Mouse (Mus musculus): ENCODE results near the gene Zfp213. TPM values are rescaled to one million over a fixed set of nuclear protein-coding genes. Genes with fewer than 3 reads are reported as not detected.

Zfp213 gene
- polyA plus RNA-seq, 2 experiments: 3.7 to 4.1 TPM

DNA sequence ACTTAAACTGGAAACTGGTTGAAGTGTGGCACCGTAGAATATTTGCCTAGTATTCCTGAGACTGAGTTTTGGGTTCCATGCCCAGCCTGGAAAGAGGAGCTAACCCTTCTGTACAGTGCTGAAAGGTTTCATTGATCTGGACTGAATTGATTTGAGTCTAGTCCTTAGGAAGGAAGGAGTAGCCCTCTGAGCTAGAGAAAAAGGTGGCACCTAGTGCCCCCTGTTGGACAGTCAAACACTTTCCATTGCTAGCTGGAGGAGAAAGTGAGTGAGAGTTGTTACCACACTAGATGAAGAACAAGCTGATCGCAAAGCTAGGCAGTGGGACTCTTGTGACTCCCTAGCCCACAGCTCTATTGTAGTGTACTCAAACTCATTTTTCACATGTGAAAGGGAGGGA is 39.5 kb upstream of the Zfp213 start:
- no peak for ATAC-seq (ENCODE audit: insufficient read depth)
- H3K4me3 ChIP-seq (ENCODE audit: insufficient read depth in 1 of 2, low read depth in 2 of 2, low read length in 2 of 2): no peak overlapping the region
- 40% methylated on average over 2 of the region's 2 CpGs for WGBS (ENCODE audit: insufficient replicate concordance)

DNA sequence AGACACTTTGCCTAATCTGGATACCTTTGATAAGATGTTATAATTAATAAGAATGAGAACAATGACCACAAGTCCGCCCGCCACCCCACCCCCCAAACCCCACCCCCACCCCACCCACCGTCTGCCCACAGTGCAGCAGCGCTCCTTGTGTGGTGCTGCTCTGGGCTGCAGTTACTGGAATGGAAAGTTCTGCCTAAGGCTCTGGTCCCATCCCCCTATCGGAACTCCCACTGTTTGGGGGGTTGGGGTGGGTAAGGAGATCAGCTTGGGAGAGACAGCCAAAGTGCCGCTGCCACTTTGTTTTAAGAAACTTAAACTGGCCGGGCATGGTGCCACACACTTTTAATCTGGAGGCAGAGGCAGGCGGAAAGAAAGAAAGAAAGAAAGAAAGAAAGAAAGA is 39.0 kb upstream of the Zfp213 start:
- ATAC-seq (ENCODE audit: insufficient read depth) (no peak), DNase-seq (ENCODE audit: low read depth in 3 of 3, low spot score in 3 of 3) (no peak)
- no peak for TF ChIP-seq EP300 (IDR thresholded peaks at IDR 0.05; ENCODE audit: low read depth)
- no peak for TF ChIP-seq CTCF (IDR thresholded peaks at IDR 0.05; ENCODE audit: low read depth)
- 28% methylated on average over 8 of the region's 8 CpGs for WGBS (ENCODE audit: insufficient replicate concordance)
- Histone ChIP-seq H3K9me3 (ENCODE audit: control insufficient read depth, low read length) (no peaks in the 10 kb centered on the region), H3K4me1 (replicated peaks; ENCODE audit: control insufficient read depth in 2 of 2, insufficient read depth in 2 of 2, low read length in 1 of 2) (peaks cover 0 to 9% of the 10 kb centered on the region in 2 experiments; a peak in 2 of 4 replicates), H3K36me3 (replicated peaks; ENCODE audit: control insufficient read depth, insufficient read depth, low read depth) (no peaks in the 10 kb centered on the region), H3K27me3 (ENCODE audit: control insufficient read depth, insufficient read depth, low read length) (no peaks in the 10 kb centered on the region), H3K4me3 (ENCODE audit: insufficient read depth in 1 of 2, low read depth in 2 of 2, low read length in 2 of 2) (no peak overlapping the region), H3K9ac (replicated peaks) (no peak overlapping the region), H3K4me2 (ENCODE audit: low read depth) (no peak overlapping the region), H3K27ac (no peak overlapping the region)

More for the DNA sequence above, 39.5 kb upstream of the Zfp213 start:
- no peaks in the 10 kb centered on the region for H3K36me3 ChIP-seq (replicated peaks; ENCODE audit: control insufficient read depth, insufficient read depth, low read depth)
- H3K4me1 ChIP-seq (replicated peaks; ENCODE audit: control insufficient read depth in 2 of 2, insufficient read depth in 2 of 2, low read length in 1 of 2): peaks cover 0 to 6% of the 10 kb centered on the region in 2 experiments; a peak in 2 of 4 replicates
- H3K4me2 ChIP-seq (ENCODE audit: low read depth): no peak overlapping the region
- no peaks in the 10 kb centered on the region for H3K9me3 ChIP-seq (ENCODE audit: control insufficient read depth, low read length)
- H3K27ac ChIP-seq: no peak overlapping the region
- no peaks in the 10 kb centered on the region for H3K27me3 ChIP-seq (ENCODE audit: control insufficient read depth, insufficient read depth, low read length)
- DNase-seq (ENCODE audit: low read depth in 3 of 3, low spot score in 3 of 3): no peak
- H3K9ac ChIP-seq (replicated peaks): no peak overlapping the region
- no peak for TF ChIP-seq EP300 (IDR thresholded peaks at IDR 0.05; ENCODE audit: low read depth)
- peak; percentile 66 for TF ChIP-seq CTCF (IDR thresholded peaks at IDR 0.05; ENCODE audit: low read depth)

DNA sequence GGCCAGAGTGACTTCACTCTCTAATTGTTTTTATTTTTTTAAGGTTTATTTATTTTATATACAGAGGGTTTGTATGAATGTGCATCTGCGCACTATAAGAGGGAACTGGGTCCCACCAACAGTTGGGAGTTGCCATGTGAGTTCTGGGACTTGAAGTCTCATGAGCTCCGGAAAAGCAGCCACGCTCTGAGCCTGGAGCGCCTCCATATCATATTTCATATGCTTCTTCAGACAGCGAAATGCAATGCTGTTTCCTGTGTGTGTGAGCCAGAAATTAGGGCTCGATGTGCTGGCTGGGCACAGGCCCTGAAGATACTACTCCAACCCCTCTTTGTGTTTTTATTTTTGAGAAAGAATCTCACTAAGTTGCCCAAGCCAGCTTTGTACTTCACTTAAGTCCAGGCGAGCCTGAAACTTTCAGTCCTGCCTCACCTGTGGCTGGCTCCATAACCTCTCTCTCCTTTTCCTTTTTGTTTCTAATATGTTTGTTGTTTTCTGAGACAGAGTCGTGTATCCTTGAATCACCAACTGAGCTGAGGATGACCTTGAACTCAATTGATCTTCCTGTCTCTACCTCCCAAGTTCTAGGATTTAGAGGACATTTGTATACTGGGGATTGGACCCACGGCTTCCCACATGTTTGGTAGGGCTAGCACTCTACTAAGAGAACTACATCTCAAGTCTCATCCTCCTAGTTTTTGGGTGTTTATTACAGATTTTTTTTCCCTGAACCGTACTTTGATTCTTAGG is 38.0 kb upstream of the Zfp213 start:
- H3K4me1 ChIP-seq (replicated peaks; ENCODE audit: control insufficient read depth in 2 of 2, insufficient read depth in 2 of 2, low read length in 1 of 2): peaks cover 0 to 12% of the 10 kb centered on the region in 2 experiments; a peak in 2 of 4 replicates
- H3K36me3 ChIP-seq (replicated peaks; ENCODE audit: control insufficient read depth, insufficient read depth, low read depth): no peaks in the 10 kb centered on the region
- no peaks in the 10 kb centered on the region for H3K27me3 ChIP-seq (ENCODE audit: control insufficient read depth, insufficient read depth, low read length)
- no peak overlapping the region for H3K27ac ChIP-seq
- H3K9me3 ChIP-seq (ENCODE audit: control insufficient read depth, low read length): no peaks in the 10 kb centered on the region
- H3K4me2 ChIP-seq (ENCODE audit: low read depth): no peak overlapping the region
- DNase-seq (ENCODE audit: low read depth in 3 of 3, low spot score in 3 of 3) (no peak), ATAC-seq (ENCODE audit: insufficient read depth) (no peak)
- no peak overlapping the region for H3K9ac ChIP-seq (replicated peaks)
- WGBS (ENCODE audit: insufficient replicate concordance): 48% methylated on average over 10 of the region's 10 CpGs
- no peak for TF ChIP-seq EP300 (IDR thresholded peaks at IDR 0.05; ENCODE audit: low read depth)
- TF ChIP-seq CTCF (IDR thresholded peaks at IDR 0.05; ENCODE audit: low read depth): no peak
- H3K4me3 ChIP-seq (ENCODE audit: insufficient read depth in 1 of 2, low read depth in 2 of 2, low read length in 2 of 2): no peak overlapping the region

DNA sequence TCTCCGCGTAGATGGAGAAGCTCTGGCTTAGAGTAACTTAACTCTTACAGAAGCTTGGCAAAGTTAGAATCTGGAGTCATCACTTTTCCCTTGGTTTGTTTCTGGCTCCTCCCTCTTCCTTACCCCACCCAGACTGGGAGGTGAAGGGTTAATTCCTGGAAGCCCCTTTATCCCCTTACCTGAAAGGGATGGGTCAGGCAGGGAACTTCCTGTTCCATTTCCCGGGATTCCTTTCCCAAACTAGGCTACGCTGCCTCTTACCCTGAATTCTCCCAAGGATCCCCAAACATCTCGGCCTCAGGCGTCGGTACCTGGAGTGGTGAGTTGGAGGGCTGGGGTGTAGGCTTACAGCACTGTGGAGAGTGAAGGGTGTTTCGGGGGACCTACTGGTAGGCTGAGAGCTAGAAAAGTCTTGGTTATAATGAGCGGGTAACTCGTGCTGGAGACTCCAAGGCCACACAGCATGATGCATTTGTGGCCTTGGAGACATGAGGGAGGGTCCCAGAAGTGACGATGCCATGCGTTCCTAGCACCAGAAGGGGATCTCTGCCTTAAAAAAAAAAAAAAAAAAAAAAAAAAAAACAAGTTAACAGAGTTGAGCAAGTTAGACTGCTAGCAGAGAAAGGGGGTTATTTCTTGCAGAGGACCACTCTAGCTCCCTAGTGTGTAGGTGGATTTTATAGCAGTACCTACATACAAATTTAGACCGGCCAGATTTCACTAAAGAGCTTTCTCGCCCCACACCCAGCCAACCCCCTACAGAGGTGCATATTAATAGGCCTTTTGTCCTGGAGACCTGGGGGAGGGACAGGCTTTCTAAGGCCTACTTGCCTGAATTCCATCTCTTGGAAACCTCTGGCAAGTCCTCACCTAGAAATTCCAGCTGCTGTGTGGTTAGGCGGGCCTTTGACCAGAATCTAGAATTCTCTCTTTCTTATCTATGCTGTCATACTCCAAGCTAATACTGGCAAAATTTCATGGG is 36.9 kb upstream of the Zfp213 start, which contains the start of gene Zscan10:
Gene Zscan10, plus strand, starts transcription at position 216 of the 982 bp plus-strand sequence.
- peaks cover 0 to 12% of the 10 kb centered on the region in 2 experiments; a peak in 2 of 4 replicates for H3K4me1 ChIP-seq (replicated peaks; ENCODE audit: control insufficient read depth in 2 of 2, insufficient read depth in 2 of 2, low read length in 1 of 2)
- no peaks in the 10 kb centered on the region for H3K36me3 ChIP-seq (replicated peaks; ENCODE audit: control insufficient read depth, insufficient read depth, low read depth)
- TF ChIP-seq CTCF (IDR thresholded peaks at IDR 0.05; ENCODE audit: low read depth): no peak
- no peak for TF ChIP-seq EP300 (IDR thresholded peaks at IDR 0.05; ENCODE audit: low read depth)
- no peak for DNase-seq (ENCODE audit: low read depth in 3 of 3, low spot score in 3 of 3)
- WGBS (ENCODE audit: insufficient replicate concordance): 68% methylated on average over 15 of the region's 15 CpGs
- peak within 1 kb of the TSS; percentile 60; the same call in 1 of the 2 replicates for H3K9ac ChIP-seq (replicated peaks)
- peak within 1 kb of the TSS in 1 of 2 experiments; percentile 59; a peak in 2 of 4 replicates for H3K4me3 ChIP-seq (ENCODE audit: insufficient read depth in 1 of 2, low read depth in 2 of 2, low read length in 2 of 2)
- peak within 1 kb of the TSS; percentile 83 for H3K4me2 ChIP-seq (ENCODE audit: low read depth)
- no peak for ATAC-seq (ENCODE audit: insufficient read depth)
- H3K9me3 ChIP-seq (ENCODE audit: control insufficient read depth, low read length): no peaks in the 10 kb centered on the region
- H3K27me3 ChIP-seq (ENCODE audit: control insufficient read depth, insufficient read depth, low read length): no peaks in the 10 kb centered on the region
- H3K27ac ChIP-seq: no peak within 1 kb of the TSS
